Mouse (Mus musculus) forebrain, embryonic 14.5 days (tissue): ENCODE results near the gene Mettl9. TPM values are rescaled to one million over a fixed set of nuclear protein-coding genes. Genes with fewer than 3 reads are reported as not detected.

Experiments
- ATAC-seq: fragments of 200-750 bp; cut with Nextera tagmentation; 2 replicates; pipeline ENCODE4 v1.8.0; 2017; ENCODE audit warnings: mild to moderate bottlenecking, moderate library complexity
- DNase-seq: peaks from one replicate; pipeline ENCODE4 v3.0.0-alpha.2; 2015; ENCODE audit warnings: low spot score
- H3K27ac ChIP-seq: fragments of 300-500 bp; sonication (generic); 2 replicates; pipeline ENCODE4 v1.5.1; 2014; ENCODE audit warnings: low read depth, mild to moderate bottlenecking, control low read depth, low read length, moderate library complexity
- H3K27me3 ChIP-seq: fragments of 300-500 bp; sonication (generic); replicated peaks from 2 replicates; pipeline ENCODE4 v1.6.1; 2014; ENCODE audit warnings: low read length, control low read depth, mixed read lengths; ENCODE audit not compliant: control insufficient read depth, insufficient read depth
- H3K36me3 ChIP-seq: fragments of 300-500 bp; sonication (generic); 2 replicates; pipeline ENCODE4 v1.6.1; 2014; ENCODE audit warnings: low read length, control low read depth; ENCODE audit not compliant: control insufficient read depth, insufficient read depth
- H3K4me1 ChIP-seq: fragments of 300-500 bp; sonication (generic); 2 replicates; pipeline ENCODE4 v1.6.1; 2014; ENCODE audit warnings: antibody characterized with exemption, low read length, control low read depth; ENCODE audit not compliant: control insufficient read depth, insufficient read depth
- H3K4me2 ChIP-seq: fragments of 300-500 bp; sonication (generic); 2 replicates; pipeline ENCODE4 v1.6.1; 2014; ENCODE audit warnings: mild to moderate bottlenecking, control low read depth, low read length
- H3K4me3 ChIP-seq: fragments of 300-500 bp; sonication (generic); 2 replicates; pipeline ENCODE4 v1.5.1; 2014; ENCODE audit warnings: low read depth, low read length, control low read depth
- H3K9ac ChIP-seq: fragments of 300-500 bp; sonication (generic); 2 replicates; pipeline ENCODE4 v1.6.1; 2014; ENCODE audit warnings: mild to moderate bottlenecking, low read length, control low read depth, moderate library complexity
- H3K9me3 ChIP-seq: fragments of 300-500 bp; sonication (generic); replicated peaks from 2 replicates; pipeline ENCODE4 v1.6.1; 2016; ENCODE audit warnings: low read length, control low read depth, mixed read lengths; ENCODE audit not compliant: control insufficient read depth
- WGBS: fragments of 180-500 bp; shearing (Covaris S2); extraction: QIAGEN DNeasy Blood & Tissue Kit; methylation state at CpG from one replicate; pipeline ENCODE4 v1.1.7; 2014; 5-methylcytosine and 5-hydroxymethylcytosine counted together
- polyA plus RNA-seq: library from polyadenylated mRNA; unstranded; fragments of >200 nt; fragmentation: Nextera tagmentation; extraction: Ambion mirVana; gene quantifications from 2 replicates; pipeline ENCODE4 v1.2.1, GENCODE M21; 2014

Mettl9 gene
- polyA plus RNA-seq, 1 experiment from 2014 or later, result 235 TPM

DNA sequence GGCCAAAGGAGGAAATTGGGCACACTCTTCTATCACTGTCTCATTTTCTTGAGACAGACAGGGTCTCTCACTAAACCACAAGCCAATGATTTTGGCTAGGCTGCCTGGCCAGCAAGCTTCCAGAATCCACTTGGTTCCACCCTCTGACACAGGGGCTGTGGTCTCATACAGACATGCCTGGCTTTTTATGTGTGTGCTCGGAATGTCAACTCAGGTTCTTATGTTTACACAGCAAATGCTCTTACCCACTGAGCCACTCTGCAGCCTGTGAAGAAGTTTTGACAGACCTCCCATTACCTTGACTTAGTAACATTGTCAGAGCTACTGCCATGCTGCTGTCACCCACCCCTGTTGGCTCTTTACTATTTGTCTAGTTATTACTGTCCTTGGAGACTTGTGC, 7.7 kb downstream of the Mettl9 start:
- Histone ChIP-seq H3K27me3 (no peaks in the 10 kb centered on the region), H3K27ac (no peak overlapping the region)
- no peak for DNase-seq

DNA sequence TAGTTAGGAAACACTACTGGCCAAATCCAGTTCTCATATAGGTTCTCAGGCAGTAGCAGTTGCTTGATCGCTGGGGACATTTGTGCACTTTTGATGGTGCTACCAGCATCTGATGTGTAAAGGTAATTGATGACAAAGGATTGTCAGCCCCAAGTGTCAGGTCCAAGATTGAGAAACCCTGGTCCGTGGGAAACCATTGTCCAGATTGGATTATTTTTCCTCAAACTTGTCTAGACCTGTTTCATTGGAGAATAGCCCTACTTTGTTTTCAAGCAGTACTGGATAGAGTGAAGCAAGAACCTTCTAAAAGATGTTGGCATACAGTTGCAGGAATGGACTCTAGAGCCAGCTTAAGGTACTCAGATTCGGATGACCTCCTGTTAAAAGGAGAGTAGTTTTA, 8.8 kb downstream of the Mettl9 start:
- ATAC-seq (no peak), DNase-seq (no peak)
- Histone ChIP-seq H3K4me3 (no peak overlapping the region), H3K27me3 (no peaks in the 10 kb centered on the region), H3K4me1 (no peaks in the 10 kb centered on the region), H3K9ac (no peak overlapping the region), H3K4me2 (no peak overlapping the region), H3K9me3 (no peaks in the 10 kb centered on the region), H3K27ac (no peak overlapping the region), H3K36me3 (no peaks in the 10 kb centered on the region)
- WGBS, result 88% methylated on average over 3 of the region's 3 CpGs

More for the DNA sequence above, 7.7 kb downstream of the Mettl9 start:
- H3K9ac ChIP-seq, result no peak overlapping the region
- H3K4me1 ChIP-seq, result peaks cover 4% of the 10 kb centered on the region; the same call in 1 of the 2 replicates
- H3K4me2 ChIP-seq, result no peak overlapping the region
- no peaks in the 10 kb centered on the region for H3K9me3 ChIP-seq
- no peaks in the 10 kb centered on the region for H3K36me3 ChIP-seq
- no peak overlapping the region for H3K4me3 ChIP-seq
- 85% methylated on average over 1 of the region's 1 CpGs for WGBS
- ATAC-seq, result no peak

DNA sequence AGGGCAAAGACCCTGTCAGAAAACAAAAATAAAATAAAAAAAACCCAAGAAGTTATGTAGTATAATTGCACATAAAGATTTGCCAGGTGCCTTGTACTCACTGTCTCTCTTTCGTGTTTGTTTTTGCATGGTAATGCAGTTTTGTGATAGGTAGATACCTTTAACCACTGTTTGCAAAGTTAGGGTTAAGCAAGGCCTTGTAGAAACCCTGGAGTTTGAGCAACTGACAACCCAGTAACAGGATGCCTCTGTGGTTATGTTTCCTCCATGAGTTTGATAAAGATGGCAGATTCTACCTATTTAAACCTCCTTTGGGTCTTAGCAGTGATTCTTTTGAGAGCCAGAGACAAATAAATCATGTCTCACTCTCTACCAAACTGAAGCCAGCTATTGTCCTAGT, 9.3 kb downstream of the Mettl9 start:
- no peaks in the 10 kb centered on the region for H3K9me3 ChIP-seq
- 0 out of 2 replicates have a peak, but pooled peaks cover 2% of the 10 kb centered on the region for H3K36me3 ChIP-seq
- no peaks in the 10 kb centered on the region for H3K4me1 ChIP-seq
- H3K27ac ChIP-seq, result no peak overlapping the region
- H3K4me3 ChIP-seq, result no peak overlapping the region
- no peak overlapping the region for H3K9ac ChIP-seq
- DNase-seq (no peak), ATAC-seq (no peak)
- H3K4me2 ChIP-seq, result no peak overlapping the region
- WGBS, result 98% methylated on average over 1 of the region's 1 CpGs
- H3K27me3 ChIP-seq, result no peaks in the 10 kb centered on the region

DNA sequence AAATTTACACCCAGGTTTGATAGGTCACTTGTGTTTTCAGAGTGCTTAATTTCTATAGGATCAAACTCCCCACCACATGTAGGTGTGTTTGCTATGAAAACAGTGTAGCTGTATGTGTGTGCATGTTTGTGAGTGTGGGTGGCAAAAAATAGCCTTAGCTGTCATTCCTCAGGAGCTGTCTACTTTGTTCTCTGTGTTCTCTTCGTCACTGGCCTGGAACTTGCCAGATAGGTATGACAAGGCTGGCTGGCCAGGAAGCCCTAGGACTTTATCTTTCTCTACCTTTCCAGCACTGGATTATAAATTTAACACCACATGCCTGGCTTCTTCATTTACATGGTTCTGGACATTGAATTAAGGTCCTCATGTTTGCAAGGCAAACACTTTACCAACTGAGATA, 10.0 kb downstream of the Mettl9 start:
- Histone ChIP-seq H3K36me3 (peaks cover 6% of the 10 kb centered on the region; the same call in 1 of the 2 replicates), H3K4me3 (no peak overlapping the region), H3K4me2 (no peak overlapping the region), H3K9me3 (no peaks in the 10 kb centered on the region), H3K4me1 (no peaks in the 10 kb centered on the region), H3K27ac (no peak overlapping the region), H3K27me3 (no peaks in the 10 kb centered on the region), H3K9ac (no peak overlapping the region)
- WGBS, result 96% methylated on average over 1 of the region's 1 CpGs
- no peak for DNase-seq
- no peak for ATAC-seq

DNA sequence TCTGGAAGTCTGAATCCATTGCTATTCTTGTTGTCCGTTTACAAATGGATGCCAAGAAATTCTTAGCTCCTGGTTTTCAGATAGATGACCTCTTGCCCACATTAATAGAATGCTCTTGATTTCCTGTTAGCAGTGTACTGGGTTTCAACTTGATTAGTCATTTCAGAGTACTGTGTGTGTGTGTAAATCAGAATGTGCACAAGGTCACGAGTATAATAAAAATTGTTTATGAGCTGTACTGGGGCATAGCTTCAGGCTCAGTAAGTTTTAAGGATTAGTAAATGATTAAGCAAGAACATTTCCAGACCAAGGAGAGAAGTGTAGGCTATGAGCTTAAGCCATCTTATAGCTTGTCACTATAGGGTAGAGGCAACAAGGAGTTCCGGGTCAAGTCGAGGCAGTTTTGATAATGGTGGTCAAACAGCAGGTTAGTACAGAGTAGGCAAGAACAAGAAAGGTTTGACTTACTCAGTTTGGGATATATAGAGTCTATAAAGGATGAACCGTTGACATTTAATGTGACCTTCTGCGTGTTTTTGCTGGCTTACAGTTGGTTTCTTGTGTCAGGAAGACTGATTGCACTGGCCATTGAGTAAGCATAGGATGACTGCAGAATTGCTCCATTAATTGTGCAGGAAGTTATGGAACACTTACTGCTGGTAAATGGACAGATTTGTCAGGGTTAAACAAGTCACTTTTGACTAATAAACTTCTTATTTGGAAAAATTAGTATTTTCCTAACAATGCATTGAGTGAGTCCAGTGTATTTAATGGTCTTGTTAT, 11.6 kb downstream of the Mettl9 start:
- 97% methylated on average over 6 of the region's 6 CpGs for WGBS
- Histone ChIP-seq H3K27ac (no peak overlapping the region), H3K9me3 (no peaks in the 10 kb centered on the region), H3K36me3 (peaks cover 9% of the 10 kb centered on the region; the same call in 1 of the 2 replicates), H3K27me3 (no peaks in the 10 kb centered on the region), H3K4me1 (no peaks in the 10 kb centered on the region), H3K9ac (no peak overlapping the region), H3K4me2 (no peak overlapping the region), H3K4me3 (no peak overlapping the region)
- ATAC-seq (no peak), DNase-seq (no peak)

GRCm38 (mm10) chr7:121047624-121048023, 13.4 kb downstream of the Mettl9 start:
- Histone ChIP-seq H3K4me2 (no peak overlapping the region), H3K27me3 (no peaks in the 10 kb centered on the region), H3K4me3 (no peak overlapping the region), H3K4me1 (no peaks in the 10 kb centered on the region), H3K9ac (no peak overlapping the region), H3K9me3 (no peaks in the 10 kb centered on the region), H3K27ac (no peak overlapping the region), H3K36me3 (peaks cover 23% of the 10 kb centered on the region)
- DNase-seq, result no peak
- ATAC-seq, result no peak
- 96% methylated on average over 2 of the region's 2 CpGs for WGBS

- H3K4me1 ChIP-seq, result no peaks in the 10 kb centered on the region
- no peaks in the 10 kb centered on the region for H3K9me3 ChIP-seq
- no peak for ATAC-seq
- H3K27ac ChIP-seq, result no peak overlapping the region
- 87% methylated on average over 4 of the region's 4 CpGs for WGBS
- H3K9ac ChIP-seq, result no peak overlapping the region
- no peaks in the 10 kb centered on the region for H3K27me3 ChIP-seq
- H3K4me3 ChIP-seq, result no peak overlapping the region
- no peak for DNase-seq
- peaks cover 64% of the 10 kb centered on the region for H3K36me3 ChIP-seq
- no peak overlapping the region for H3K4me2 ChIP-seq
These were observed 18.8 kb downstream of the Mettl9 start for GRCm38 (mm10) chr7:121053071-121053470.

GRCm38 (mm10) chr7:121059477-121060218, 25.4 kb downstream of the Mettl9 start:
- H3K4me1 ChIP-seq, result no peaks in the 10 kb centered on the region
- H3K9me3 ChIP-seq, result no peaks in the 10 kb centered on the region
- H3K27me3 ChIP-seq, result no peaks in the 10 kb centered on the region
- peaks cover 43% of the 10 kb centered on the region for H3K36me3 ChIP-seq
- H3K9ac ChIP-seq, result no peak overlapping the region
- 65% methylated on average over 6 of the region's 6 CpGs for WGBS
- DNase-seq, result no peak
- ATAC-seq, result no peak
- no peak overlapping the region for H3K4me3 ChIP-seq
- H3K4me2 ChIP-seq, result no peak overlapping the region
- no peak overlapping the region for H3K27ac ChIP-seq

- WGBS, result 67% methylated on average over 4 of the region's 4 CpGs
- Histone ChIP-seq H3K27me3 (no peaks in the 10 kb centered on the region), H3K27ac (no peak overlapping the region), H3K9me3 (no peaks in the 10 kb centered on the region), H3K4me1 (no peaks in the 10 kb centered on the region), H3K4me2 (no peak overlapping the region), H3K4me3 (no peak overlapping the region), H3K9ac (no peak overlapping the region), H3K36me3 (peaks cover 35% of the 10 kb centered on the region)
- DNase-seq (peak; percentile 40), ATAC-seq (no peak)
These were observed 30.1 kb downstream of the Mettl9 start for GRCm38 (mm10) chr7:121064309-121064708.
